Mouse (Mus musculus) liver, adult 2 months (tissue): ENCODE measurements around the gene Chchd3.

Experiments
- CTCF ChIP-seq: fragments of 200-500 bp; IDR thresholded peaks from 2 replicates; pipeline ENCODE4 v1.5.1; 2011; ENCODE audit warnings: low read depth, low read length, control low read depth
- POLR2A ChIP-seq: fragments of 200-500 bp; IDR thresholded peaks from 2 replicates; pipeline ENCODE4 v1.6.1; 2011; ENCODE audit warnings: low read length, control low read depth; ENCODE audit not compliant: insufficient read depth; ENCODE audit errors: extremely low read depth

DNA sequence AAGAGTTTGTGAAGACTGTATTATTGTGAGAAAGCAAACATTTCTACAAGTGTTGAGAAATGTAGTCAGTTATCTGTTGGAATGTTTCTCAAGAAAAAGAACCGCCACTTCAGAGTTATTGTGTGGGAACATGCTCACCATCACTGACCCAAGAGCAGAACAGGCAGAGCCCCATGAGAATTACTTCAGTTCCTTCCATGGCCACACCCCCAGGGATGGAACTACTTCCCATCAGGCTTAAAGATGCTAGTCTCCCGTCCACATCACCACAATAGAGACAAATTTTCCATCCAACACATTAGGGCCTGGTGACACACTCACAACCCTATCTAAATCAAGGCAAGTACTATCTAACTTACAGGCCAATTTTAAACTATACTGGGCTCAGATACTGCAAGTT, 28.4 kb downstream of the Chchd3 start:
- TF ChIP-seq CTCF (no peak), POLR2A (no peak)
